Mouse (Mus musculus) forebrain, embryonic 14.5 days (tissue): ENCODE measurements around the gene Gdf15. TPM values are rescaled to one million over a fixed set of nuclear protein-coding genes. Genes with fewer than 3 reads are reported as not detected.
"Not testable (repeated sequence)": the region's sequence is repeated elsewhere in the genome, so short reads cannot be mapped to it uniquely, and the experiment has no call there.

Source experiments
- ATAC-seq: fragments of 200-750 bp; cut with Nextera tagmentation; 2 replicates; pipeline ENCODE4 v1.8.0; 2017; ENCODE audit warnings: mild to moderate bottlenecking, moderate library complexity
- DNase-seq: peaks from one replicate; pipeline ENCODE4 v3.0.0-alpha.2; 2015; ENCODE audit warnings: low spot score
- H3K27ac ChIP-seq: fragments of 300-500 bp; sonication (generic); 2 replicates; pipeline ENCODE4 v1.5.1; 2014; ENCODE audit warnings: low read depth, mild to moderate bottlenecking, control low read depth, low read length, moderate library complexity
- H3K27me3 ChIP-seq: fragments of 300-500 bp; sonication (generic); replicated peaks from 2 replicates; pipeline ENCODE4 v1.6.1; 2014; ENCODE audit warnings: low read length, control low read depth, mixed read lengths; ENCODE audit not compliant: control insufficient read depth, insufficient read depth
- H3K36me3 ChIP-seq: fragments of 300-500 bp; sonication (generic); 2 replicates; pipeline ENCODE4 v1.6.1; 2014; ENCODE audit warnings: low read length, control low read depth; ENCODE audit not compliant: control insufficient read depth, insufficient read depth
- H3K4me1 ChIP-seq: fragments of 300-500 bp; sonication (generic); 2 replicates; pipeline ENCODE4 v1.6.1; 2014; ENCODE audit warnings: antibody characterized with exemption, low read length, control low read depth; ENCODE audit not compliant: control insufficient read depth, insufficient read depth
- H3K4me2 ChIP-seq: fragments of 300-500 bp; sonication (generic); 2 replicates; pipeline ENCODE4 v1.6.1; 2014; ENCODE audit warnings: mild to moderate bottlenecking, control low read depth, low read length
- H3K4me3 ChIP-seq: fragments of 300-500 bp; sonication (generic); 2 replicates; pipeline ENCODE4 v1.5.1; 2014; ENCODE audit warnings: low read depth, low read length, control low read depth
- H3K9ac ChIP-seq: fragments of 300-500 bp; sonication (generic); 2 replicates; pipeline ENCODE4 v1.6.1; 2014; ENCODE audit warnings: mild to moderate bottlenecking, low read length, control low read depth, moderate library complexity
- H3K9me3 ChIP-seq: fragments of 300-500 bp; sonication (generic); replicated peaks from 2 replicates; pipeline ENCODE4 v1.6.1; 2016; ENCODE audit warnings: low read length, control low read depth, mixed read lengths; ENCODE audit not compliant: control insufficient read depth
- WGBS: fragments of 180-500 bp; shearing (Covaris S2); extraction: QIAGEN DNeasy Blood & Tissue Kit; methylation state at CpG from one replicate; pipeline ENCODE4 v1.1.7; 2014; 5-methylcytosine and 5-hydroxymethylcytosine counted together
- polyA plus RNA-seq: library from polyadenylated mRNA; unstranded; fragments of >200 nt; fragmentation: Nextera tagmentation; extraction: Ambion mirVana; gene quantifications from 2 replicates; pipeline ENCODE4 v1.2.1, GENCODE M21; 2014

Gene Gdf15
- polyA plus RNA-seq, 1 experiment from 2014 or later: 0.20 TPM

DNA sequence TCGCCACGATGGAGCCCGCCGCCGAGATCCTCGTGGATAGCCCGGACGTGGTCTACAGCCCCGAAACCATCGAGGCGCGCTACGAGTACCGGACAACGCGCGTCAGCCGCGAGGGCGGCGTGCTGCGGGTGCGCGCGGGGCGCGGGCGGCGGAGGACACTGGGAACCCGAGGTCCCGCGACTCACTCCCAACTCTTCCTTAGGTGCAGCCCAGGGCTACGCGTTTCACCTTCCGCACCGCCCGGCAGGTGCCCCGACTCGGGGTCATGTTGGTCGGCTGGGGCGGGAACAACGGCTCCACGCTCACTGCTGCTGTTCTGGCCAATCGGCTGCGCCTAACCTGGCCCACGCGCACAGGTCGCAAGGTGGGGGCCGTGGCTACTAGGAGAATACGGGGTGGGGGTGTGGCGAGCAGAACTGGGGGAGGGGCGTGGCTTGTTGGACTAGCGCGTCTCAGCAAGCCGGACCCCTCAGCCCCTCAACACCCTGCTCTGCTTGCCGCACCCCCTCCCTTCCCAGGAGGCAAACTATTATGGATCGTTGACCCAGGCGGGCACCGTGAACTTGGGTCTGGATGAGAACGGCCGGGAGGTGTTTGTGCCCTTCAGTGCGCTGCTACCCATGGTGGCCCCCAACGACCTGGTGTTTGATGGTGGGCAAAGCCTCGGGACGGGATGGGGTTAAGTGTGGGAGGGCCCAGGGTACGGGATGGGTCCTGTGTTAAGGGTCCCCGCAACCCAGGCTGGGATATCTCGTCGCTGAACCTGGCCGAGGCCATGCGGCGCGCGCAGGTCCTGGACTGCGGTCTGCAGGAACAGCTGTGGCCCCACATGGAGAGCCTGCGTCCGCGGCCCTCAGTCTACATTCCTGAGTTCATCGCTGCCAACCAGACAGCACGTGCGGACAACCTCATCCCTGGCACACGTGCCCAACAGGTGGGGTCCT is 37.4 kb downstream of the Gdf15 start:
- WGBS: 13% methylated on average over 81 of the region's 82 CpGs
- ATAC-seq (peak; percentile 3), DNase-seq (no peak)
- peaks cover 31% of the 10 kb centered on the region for H3K36me3 ChIP-seq
- H3K4me1 ChIP-seq: peaks cover 22% of the 10 kb centered on the region
- peak overlapping the region; percentile 76 for H3K9ac ChIP-seq
- peak overlapping the region; percentile 21; the same call in 1 of the 2 replicates for H3K27ac ChIP-seq
- no peaks in the 10 kb centered on the region for H3K27me3 ChIP-seq
- H3K4me3 ChIP-seq: peak overlapping the region; percentile 65
- H3K9me3 ChIP-seq: no peaks in the 10 kb centered on the region
- peak overlapping the region; percentile 99 for H3K4me2 ChIP-seq

- DNase-seq: peak; percentile 94
- H3K27me3 ChIP-seq: no peaks in the 10 kb centered on the region
- peaks cover 38% of the 10 kb centered on the region for H3K36me3 ChIP-seq
- H3K9me3 ChIP-seq: no peaks in the 10 kb centered on the region
- ATAC-seq: peak; percentile 82
- WGBS: under 1% methylated on average over 40 of the region's 40 CpGs
- peak within 1 kb of the TSS; percentile 65 for H3K4me3 ChIP-seq
- peak within 1 kb of the TSS; percentile 76 for H3K9ac ChIP-seq
- peaks cover 22% of the 10 kb centered on the region for H3K4me1 ChIP-seq
- peak within 1 kb of the TSS; percentile 58 for H3K27ac ChIP-seq
- H3K4me2 ChIP-seq: peak within 1 kb of the TSS; percentile 99
Observed at GRCm38 (mm10) chr8:70593961-70594609, 38.2 kb downstream of the Gdf15 start, which contains the start of gene Isyna1. Gene Isyna1 (plus strand): TSS chr8:70594373.

DNA sequence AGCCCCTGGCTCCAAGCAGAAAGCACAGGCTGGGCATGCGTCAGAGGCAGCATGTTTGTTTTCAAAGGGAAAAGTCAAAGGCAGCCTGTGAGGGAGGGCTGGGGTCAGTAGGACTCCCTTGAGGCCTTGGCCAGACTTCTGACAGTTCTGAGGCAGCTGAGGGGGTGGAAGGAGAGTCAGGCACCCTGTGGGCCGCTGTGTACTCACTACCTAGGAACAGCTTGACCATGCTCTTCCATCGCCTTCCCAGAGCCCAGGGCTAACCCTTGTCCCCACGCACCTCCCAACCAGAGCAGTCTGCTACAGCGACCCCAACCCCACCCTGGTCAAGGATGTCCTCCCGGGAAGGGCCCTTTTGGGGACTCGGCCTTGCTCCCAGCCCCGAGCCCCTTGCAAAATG is 39.1 kb downstream of the Gdf15 start:
- no peak for DNase-seq

GRCm38 (mm10) chr8:70591569-70591968 is 40.7 kb downstream of the Gdf15 start:
- no peaks in the 10 kb centered on the region for H3K9me3 ChIP-seq
- DNase-seq (no peak), ATAC-seq (no peak)
- no peaks in the 10 kb centered on the region for H3K27me3 ChIP-seq
- peaks cover 8% of the 10 kb centered on the region for H3K4me1 ChIP-seq
- H3K4me2 ChIP-seq: no peak overlapping the region
- no peak overlapping the region for H3K9ac ChIP-seq
- WGBS: 91% methylated on average over 12 of the region's 12 CpGs
- H3K27ac ChIP-seq: no peak overlapping the region
- peaks cover 49% of the 10 kb centered on the region for H3K36me3 ChIP-seq
- H3K4me3 ChIP-seq: no peak overlapping the region

More for the DNA sequence above, 39.1 kb downstream of the Gdf15 start:
- Histone ChIP-seq H3K36me3 (peaks cover 42% of the 10 kb centered on the region), H3K4me1 (peaks cover 14% of the 10 kb centered on the region), H3K9me3 (no peaks in the 10 kb centered on the region), H3K27ac (peak overlapping the region; percentile 58), H3K9ac (no peak overlapping the region), H3K4me3 (no peak overlapping the region), H3K4me2 (peak overlapping the region; percentile 99; the same call in 1 of the 2 replicates), H3K27me3 (no peaks in the 10 kb centered on the region)
- 54% methylated on average over 8 of the region's 8 CpGs for WGBS
- ATAC-seq: no peak

- 90% methylated on average over 4 of the region's 4 CpGs for WGBS
- not testable (repeated sequence) for H3K27me3 ChIP-seq, H3K9ac ChIP-seq, H3K4me2 ChIP-seq, DNase-seq, ATAC-seq, H3K4me3 ChIP-seq, H3K4me1 ChIP-seq, H3K27ac ChIP-seq, H3K9me3 ChIP-seq
- peaks cover 76% of the 10 kb centered on the region for H3K36me3 ChIP-seq
Observed at GRCm38 (mm10) chr8:70587955-70588354, 44.3 kb downstream of the Gdf15 start.

DNA sequence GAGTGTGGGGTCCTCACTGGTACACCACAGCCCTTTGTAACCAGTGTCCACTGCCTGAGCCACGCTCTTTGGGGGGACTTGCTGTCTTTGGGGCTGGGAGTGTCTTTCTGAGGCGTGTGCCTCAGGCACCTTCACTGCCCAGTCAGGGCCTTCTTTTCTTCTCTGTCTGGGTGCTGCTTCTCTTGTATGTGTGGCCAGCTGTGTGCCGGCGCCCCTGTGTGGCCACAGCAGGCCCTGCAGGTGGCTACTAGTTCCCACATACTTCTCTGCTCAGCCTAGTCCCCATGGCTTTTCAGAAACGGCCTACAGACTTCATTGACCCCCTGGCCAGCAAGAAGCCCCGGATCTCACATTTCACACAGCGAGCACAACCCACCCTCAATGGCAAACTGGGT is 47.0 kb downstream of the Gdf15 start:
- Histone ChIP-seq H3K4me2 (no peak overlapping the region), H3K36me3 (peaks cover 89% of the 10 kb centered on the region), H3K9ac (no peak overlapping the region), H3K9me3 (no peaks in the 10 kb centered on the region), H3K27ac (no peak overlapping the region), H3K4me1 (no peaks in the 10 kb centered on the region), H3K27me3 (no peaks in the 10 kb centered on the region), H3K4me3 (no peak overlapping the region)
- ATAC-seq (peak; percentile 67), DNase-seq (peak; percentile 44)
- 41% methylated on average over 7 of the region's 7 CpGs for WGBS

DNA sequence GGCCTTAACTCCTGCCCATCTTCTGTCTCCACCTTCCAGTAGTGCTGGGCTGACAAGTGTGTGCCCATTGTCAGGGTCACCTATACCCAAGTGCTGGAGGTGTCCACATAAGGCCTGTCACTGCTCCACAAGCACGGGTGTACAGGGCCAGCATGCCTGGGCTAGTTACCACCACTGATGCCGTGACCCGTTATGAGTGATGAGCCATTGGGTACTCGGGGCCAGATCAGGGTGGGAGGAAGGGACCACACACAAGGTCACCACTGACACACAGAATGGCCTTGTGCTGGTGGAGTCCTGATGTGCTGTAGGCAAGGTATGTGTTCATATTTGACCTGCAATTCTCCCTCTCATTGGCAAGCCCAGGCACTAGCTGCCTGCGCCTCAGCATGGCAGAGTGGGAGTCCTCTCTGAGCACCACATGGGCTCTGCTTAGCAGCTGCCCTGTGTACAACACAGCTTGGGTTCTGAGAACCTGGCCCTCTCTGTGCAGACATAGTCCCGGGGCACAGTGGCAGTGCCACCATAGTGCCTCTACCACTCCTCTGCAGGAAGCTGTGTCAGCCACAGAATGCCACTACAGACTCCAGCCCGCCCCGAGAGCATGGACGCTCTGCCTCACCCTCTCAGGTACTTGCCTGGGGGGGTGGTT is 47.5 kb downstream of the Gdf15 start:
- Histone ChIP-seq H3K9me3 (no peaks in the 10 kb centered on the region), H3K4me2 (no peak overlapping the region), H3K36me3 (peaks cover 89% of the 10 kb centered on the region), H3K4me1 (no peaks in the 10 kb centered on the region), H3K9ac (no peak overlapping the region), H3K27me3 (no peaks in the 10 kb centered on the region), H3K27ac (no peak overlapping the region), H3K4me3 (no peak overlapping the region)
- WGBS: 92% methylated on average over 9 of the region's 9 CpGs
- ATAC-seq: peak; percentile 13; the same call in 1 of the 2 replicates
- DNase-seq: no peak

- DNase-seq: no peak
- Histone ChIP-seq H3K27ac (no peak overlapping the region), H3K27me3 (no peaks in the 10 kb centered on the region), H3K9ac (no peak overlapping the region), H3K4me2 (no peak overlapping the region), H3K36me3 (peaks cover 85% of the 10 kb centered on the region), H3K4me1 (no peaks in the 10 kb centered on the region), H3K4me3 (no peak overlapping the region), H3K9me3 (no peaks in the 10 kb centered on the region)
- WGBS: 86% methylated on average over 18 of the region's 18 CpGs
- no peak for ATAC-seq
Observed at GRCm38 (mm10) chr8:70583476-70584387, 48.5 kb downstream of the Gdf15 start.
